Mouse (Mus musculus): ENCODE data around the gene Ralgapa2.
"Not testable (repeated sequence)": the region's sequence is repeated elsewhere in the genome, so short reads cannot be mapped to it uniquely, and the experiment has no call there.

The Ralgapa2 gene

DNA sequence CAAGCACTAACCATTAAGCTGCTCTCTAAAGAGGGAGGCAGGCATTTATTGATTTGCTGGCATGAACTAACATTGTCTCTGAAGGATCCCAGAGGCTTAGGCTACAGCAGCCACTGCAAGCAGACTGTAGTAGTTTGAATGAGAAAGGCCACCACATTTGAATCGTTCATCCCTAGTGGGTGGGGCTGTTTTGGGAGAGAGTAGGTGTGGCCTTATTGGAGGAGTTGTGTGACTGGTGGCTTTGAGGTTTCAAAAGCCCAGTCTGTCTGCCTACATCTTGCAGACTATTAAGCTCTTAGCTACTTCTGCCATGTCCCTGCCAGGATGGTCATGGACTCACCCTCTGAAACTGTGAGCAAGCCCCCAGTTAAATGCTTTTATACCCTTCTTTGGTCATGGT lies 15.1 kb downstream of the Ralgapa2 start:
- DNase-seq = no peak

GRCm38 (mm10) chr2:146495781-146496180 lies 16.4 kb downstream of the Ralgapa2 start:
- DNase-seq = no peak

GRCm38 (mm10) chr2:146493354-146493946 lies 18.7 kb downstream of the Ralgapa2 start:
- no peak for DNase-seq

GRCm38 (mm10) chr2:146491830-146492610 lies 20.1 kb downstream of the Ralgapa2 start:
- no peak for DNase-seq

DNA sequence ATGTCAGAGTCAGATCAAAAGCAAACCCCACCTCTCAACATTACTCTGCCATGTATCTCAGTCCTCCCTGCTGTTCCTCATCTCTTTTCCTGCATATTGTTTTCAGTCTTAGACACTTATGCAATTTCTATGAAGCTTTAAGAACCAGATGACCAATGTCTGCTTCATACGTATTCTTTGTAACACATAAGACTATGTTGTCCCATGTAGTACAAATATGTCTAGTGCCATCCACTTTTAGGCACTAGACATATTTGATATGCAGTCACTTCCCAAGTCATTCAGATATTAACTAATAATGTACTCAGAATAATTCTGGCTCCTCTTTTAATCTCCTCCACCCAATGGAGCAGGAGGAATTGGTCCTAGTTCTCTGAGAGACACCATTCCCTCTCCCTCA lies 21.2 kb downstream of the Ralgapa2 start:
- no peak for DNase-seq

GRCm38 (mm10) chr2:146488291-146488690 lies 23.9 kb downstream of the Ralgapa2 start:
- no peak for DNase-seq

DNA sequence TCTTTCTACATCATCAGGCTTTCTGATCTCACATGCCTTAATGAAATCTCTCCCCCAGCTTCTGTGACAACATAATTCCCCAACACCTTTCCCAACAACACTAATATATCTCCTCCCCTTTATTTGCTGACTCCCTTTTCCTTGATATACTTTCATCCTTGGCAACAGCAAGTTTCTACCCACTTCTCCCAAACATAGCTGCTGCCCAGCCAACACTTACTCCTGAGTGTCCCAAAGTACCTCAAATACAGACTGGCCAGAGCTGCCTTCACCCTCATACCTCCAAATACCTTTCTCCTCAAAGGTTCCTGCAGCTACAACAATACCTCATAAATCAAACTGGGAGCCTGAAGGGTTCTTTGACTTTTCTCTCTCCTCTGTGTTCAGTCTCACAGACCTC lies 29.3 kb downstream of the Ralgapa2 start:
- DNase-seq = no peak

DNA sequence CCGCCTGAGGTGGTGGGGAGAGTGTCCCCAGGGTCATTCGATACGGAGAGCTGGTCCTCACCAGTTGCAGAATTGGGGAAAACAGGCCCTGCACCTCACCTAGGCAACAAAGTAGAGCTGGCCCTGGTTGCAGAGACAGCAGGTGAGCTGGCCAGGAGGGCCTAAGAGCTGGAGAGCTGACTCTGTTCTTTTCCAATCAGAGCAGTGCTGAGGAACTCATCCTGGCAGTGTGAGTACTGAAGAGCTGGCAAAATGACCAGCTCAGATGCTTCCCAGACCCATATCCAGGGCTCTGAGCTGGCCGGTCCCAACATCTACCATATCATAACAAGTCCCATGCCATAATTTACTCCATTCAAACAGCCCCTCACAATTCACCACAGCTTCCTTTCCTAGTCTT lies 34.7 kb downstream of the Ralgapa2 start:
- no peak for DNase-seq

- DNase-seq = no peak
Observed at GRCm38 (mm10) chr2:146476428-146476972, 35.6 kb downstream of the Ralgapa2 start.

DNA sequence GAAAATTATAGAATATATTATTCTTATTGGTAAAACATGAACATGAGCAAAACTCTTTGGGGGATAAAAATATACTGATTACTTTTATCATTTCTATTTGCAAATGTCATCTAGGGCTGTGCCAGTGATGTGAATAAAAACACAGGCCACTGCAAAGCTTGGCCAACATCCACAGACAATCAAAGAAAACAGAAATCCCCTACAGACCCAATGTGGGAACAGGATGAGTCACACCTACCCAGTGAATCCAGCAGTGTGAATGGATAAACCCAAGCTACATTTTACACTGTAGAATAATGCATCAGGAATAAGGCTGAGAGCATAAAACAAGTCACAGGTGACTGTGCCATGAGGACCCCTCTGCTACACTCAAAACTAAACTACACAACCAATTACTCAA lies 36.1 kb downstream of the Ralgapa2 start:
- DNase-seq = no peak

DNA sequence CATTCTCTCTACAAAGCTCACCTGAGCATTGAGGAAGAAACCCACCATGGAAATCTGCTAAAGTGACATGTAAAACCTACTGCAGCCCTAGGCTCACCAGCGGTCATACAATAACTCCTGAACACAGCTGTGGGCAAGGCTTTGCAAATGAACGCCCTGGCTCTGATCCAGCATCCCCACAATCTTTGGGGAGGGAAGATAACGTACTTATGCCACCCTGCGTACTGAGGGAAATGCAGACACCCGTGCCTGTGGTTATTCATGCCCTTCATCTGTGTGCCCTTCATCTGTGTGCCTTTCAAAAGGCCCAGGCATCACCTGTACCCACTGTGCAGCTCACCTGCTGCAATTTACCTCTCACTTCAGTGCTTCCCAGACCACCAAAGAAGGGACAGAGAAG lies 41.2 kb downstream of the Ralgapa2 start:
- DNase-seq = no peak

- no peak for DNase-seq
Observed at GRCm38 (mm10) chr2:146469707-146470420, 42.3 kb downstream of the Ralgapa2 start.

DNA sequence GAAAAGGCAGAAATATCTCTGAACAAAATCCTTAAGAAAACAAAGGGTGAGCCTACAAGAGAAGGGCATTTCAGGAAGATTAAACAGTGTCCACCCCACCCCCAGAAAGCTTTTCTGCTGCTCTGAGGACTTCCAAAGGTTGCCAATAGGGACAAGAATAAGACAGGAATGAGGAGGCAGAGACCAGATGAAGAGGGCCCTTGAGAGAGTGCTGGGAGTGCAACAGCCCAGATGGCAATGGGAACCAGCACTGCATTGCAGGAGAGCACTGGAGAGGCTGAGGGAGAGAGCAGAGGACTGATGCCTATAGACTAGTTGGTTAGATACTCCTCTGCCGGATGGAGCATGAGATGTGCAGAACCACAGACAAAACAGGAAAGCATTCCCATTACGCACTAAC lies 43.2 kb downstream of the Ralgapa2 start:
- no peak for DNase-seq

- no peak for DNase-seq
Observed at GRCm38 (mm10) chr2:146468016-146468415, 44.1 kb downstream of the Ralgapa2 start.

DNA sequence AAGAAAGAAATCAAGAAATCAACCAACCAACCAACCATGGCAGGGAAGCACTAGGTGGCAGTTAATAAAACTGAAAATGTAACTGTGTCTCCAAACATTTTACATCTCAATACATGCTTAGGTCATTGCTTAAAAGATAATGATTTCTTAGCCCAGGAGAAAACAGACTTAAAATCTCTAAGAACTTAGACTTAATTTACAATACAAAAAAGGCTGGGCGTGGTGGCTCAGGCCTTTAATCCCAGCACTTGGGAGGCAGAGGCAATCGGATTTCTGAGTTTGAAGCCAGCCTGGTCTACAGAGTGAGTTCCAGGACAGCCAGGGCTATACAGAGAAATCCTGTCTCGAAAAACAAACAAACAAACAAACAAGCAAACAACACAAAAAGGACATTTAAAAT lies 45.3 kb downstream of the Ralgapa2 start:
- DNase-seq = not testable (repeated sequence)

DNA sequence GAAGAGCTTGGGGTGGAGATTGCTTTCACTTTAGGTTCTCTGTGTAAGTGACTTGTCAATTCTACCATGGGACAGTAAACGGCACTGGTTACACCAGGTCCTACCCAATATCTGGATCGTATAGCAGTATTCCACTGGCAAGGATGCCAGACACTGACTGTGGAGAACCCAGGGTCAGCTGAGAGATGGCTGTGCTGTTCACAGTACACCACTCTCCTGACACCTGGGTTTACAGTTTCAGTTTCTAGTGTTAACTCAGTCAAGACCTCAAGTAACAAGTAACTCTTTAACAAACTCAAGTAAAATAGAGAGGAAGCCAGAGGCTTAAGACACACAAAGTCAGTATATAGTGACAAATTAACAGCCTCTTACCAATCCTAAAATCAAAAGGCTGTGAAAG lies 54.6 kb downstream of the Ralgapa2 start:
- DNase-seq = no peak

- DNase-seq = no peak
Observed at GRCm38 (mm10) chr2:146456612-146457011, 55.5 kb downstream of the Ralgapa2 start.

GRCm38 (mm10) chr2:146456062-146456461 lies 56.1 kb downstream of the Ralgapa2 start:
- DNase-seq = no peak

GRCm38 (mm10) chr2:146444009-146444408 lies 68.1 kb downstream of the Ralgapa2 start:
- no peak for DNase-seq

GRCm38 (mm10) chr2:146443291-146443875 lies 68.8 kb downstream of the Ralgapa2 start:
- no peak for DNase-seq

GRCm38 (mm10) chr2:146441711-146442110 lies 70.4 kb downstream of the Ralgapa2 start:
- DNase-seq = no peak

DNA sequence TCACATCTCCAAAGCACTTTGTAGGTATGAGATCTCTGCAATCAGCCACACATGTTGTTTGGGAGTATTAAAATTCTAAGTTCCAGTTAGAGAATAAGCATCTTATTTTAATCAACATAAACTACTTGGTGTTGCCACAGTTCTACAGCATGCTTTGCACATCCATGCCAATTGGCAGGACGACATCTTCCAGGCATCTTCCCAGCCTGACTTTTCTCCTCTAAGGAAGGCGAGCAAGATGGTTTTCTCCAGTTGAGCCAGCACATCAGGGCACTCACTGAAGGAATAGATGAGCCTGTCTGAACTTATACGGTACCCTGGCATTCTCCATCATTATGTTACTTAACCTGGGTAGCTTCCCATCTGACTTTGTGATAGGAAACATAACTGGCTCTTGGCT lies 83.4 kb downstream of the Ralgapa2 start:
- DNase-seq = no peak

- DNase-seq = no peak
Observed at GRCm38 (mm10) chr2:146427380-146427779, 84.8 kb downstream of the Ralgapa2 start.

All from right cerebral cortex, postnatal 25 days (tissue).